Mouse (Mus musculus) G1E (cell line): ENCODE data around the gene Apaf1.

Source experiments
- CTCF ChIP-seq: IDR thresholded peaks from 2 replicates; pipeline ENCODE4 v1.5.1; 2012; ENCODE audit warnings: low read depth, low read length, inconsistent platforms, mixed read lengths
- GATA1 ChIP-seq: IDR thresholded peaks from 2 replicates; pipeline ENCODE4 v1.6.1; 2012; ENCODE audit warnings: borderline replicate concordance, low read length, inconsistent platforms, mixed read lengths
- POLR2AphosphoS5 ChIP-seq: IDR thresholded peaks from 2 replicates; pipeline ENCODE4 v1.6.1; 2012; ENCODE audit warnings: low read depth, low read length, inconsistent platforms; ENCODE audit not compliant: insufficient replicate concordance
- TAL1 ChIP-seq: conservative IDR thresholded peaks from 2 replicates; pipeline ENCODE4 v1.6.1; 2012; ENCODE audit warnings: low read depth, low read length, inconsistent platforms, mixed read lengths

DNA sequence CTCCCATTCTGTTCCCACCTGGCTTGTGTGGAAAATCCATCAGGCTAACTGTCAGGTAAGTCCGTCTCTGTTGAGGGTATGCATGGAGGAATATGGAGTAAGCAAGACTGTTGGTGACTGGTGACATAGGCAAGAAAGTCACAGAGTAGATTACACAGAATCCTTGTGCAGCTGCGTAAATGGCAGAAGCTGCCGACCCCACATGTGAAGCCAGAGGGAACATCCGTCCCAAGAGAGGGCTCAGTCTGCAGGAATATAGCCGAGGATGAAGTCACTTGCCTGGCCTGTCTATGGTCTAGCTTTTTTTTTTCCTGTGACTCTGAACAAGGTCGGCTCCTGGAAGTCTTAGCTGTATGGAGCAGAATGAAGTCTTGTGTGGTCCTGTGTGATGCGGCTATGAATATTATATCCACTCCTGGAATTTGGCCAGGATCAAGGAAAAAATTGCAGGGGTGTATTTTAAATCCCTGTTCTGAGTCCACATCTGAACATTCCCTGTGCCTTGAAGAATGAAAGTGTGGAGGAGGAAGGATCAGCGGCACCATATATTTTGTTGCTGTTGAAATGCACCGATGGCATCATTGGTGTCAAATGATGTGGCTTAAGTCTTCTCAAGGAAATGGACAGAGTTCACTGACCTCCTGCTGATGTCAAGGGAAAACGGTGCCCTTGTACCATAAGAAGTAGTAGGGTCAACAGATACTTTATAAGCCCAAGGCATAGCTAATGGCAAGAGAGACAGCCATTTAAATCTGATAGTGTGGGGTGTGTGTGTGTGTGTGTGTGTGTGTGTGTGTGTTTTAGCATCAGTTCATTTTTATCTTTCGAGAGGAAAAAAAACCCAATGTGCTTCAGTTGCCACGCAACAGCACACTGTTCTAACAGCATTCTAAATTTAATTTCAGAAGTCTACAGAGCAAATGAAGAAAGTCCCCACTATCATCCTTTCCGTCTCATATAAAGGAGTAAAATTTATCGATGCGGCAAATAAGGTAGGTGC is 141.7 kb downstream of the Apaf1 start:
- no peak for TF ChIP-seq CTCF
- TF ChIP-seq POLR2AphosphoS5 = no peak
- no peak for TF ChIP-seq GATA1
- no peak for TF ChIP-seq TAL1
